Mouse (Mus musculus) neural tube, embryonic 14.5 days (tissue): ENCODE results near the gene Jagn1. TPM values are rescaled to one million over a fixed set of nuclear protein-coding genes. Genes with fewer than 3 reads are reported as not detected.

Experiments
- ATAC-seq: fragments of 200-750 bp; cut with Nextera tagmentation; 2 replicates; pipeline ENCODE4 v1.8.0; 2017; ENCODE audit warnings: low read depth, mild to moderate bottlenecking, moderate TSS enrichment, moderate library complexity
- H3K27ac ChIP-seq: fragments of 300-500 bp; sonication (generic); 2 replicates; pipeline ENCODE4 v1.5.1; 2014; ENCODE audit warnings: low read depth, mild to moderate bottlenecking, control low read depth, low read length, moderate library complexity, mixed read lengths
- H3K27me3 ChIP-seq: fragments of 300-500 bp; sonication (generic); 2 replicates; pipeline ENCODE4 v1.6.1; 2014; ENCODE audit warnings: low read length; ENCODE audit not compliant: control insufficient read depth, insufficient read depth
- H3K36me3 ChIP-seq: fragments of 300-500 bp; sonication (generic); 2 replicates; pipeline ENCODE4 v1.6.1; 2014; ENCODE audit warnings: low read length, mixed read lengths; ENCODE audit not compliant: control insufficient read depth, insufficient read depth
- H3K4me1 ChIP-seq: fragments of 300-500 bp; sonication (generic); 2 replicates; pipeline ENCODE4 v1.6.1; 2014; ENCODE audit warnings: low read length; ENCODE audit not compliant: control insufficient read depth, insufficient read depth
- H3K4me2 ChIP-seq: fragments of 300-500 bp; sonication (generic); 2 replicates; pipeline ENCODE4 v1.6.1; 2014; ENCODE audit warnings: mild to moderate bottlenecking, low read depth, low read length, control low read depth
- H3K4me3 ChIP-seq: fragments of 300-500 bp; sonication (generic); 2 replicates; pipeline ENCODE4 v1.5.1; 2014; ENCODE audit warnings: low read depth, low read length, control low read depth, mixed read lengths
- H3K9ac ChIP-seq: fragments of 300-500 bp; sonication (generic); replicated peaks from 2 replicates; pipeline ENCODE4 v1.6.1; 2014; ENCODE audit warnings: low read depth, mild to moderate bottlenecking, control low read depth, low read length, mixed read lengths
- H3K9me3 ChIP-seq: fragments of 300-500 bp; sonication (generic); 2 replicates; pipeline ENCODE4 v1.6.1; 2016; ENCODE audit warnings: low read length; ENCODE audit not compliant: control insufficient read depth
- WGBS: fragments of 180-500 bp; shearing (Covaris S2); extraction: QIAGEN DNeasy Blood & Tissue Kit; methylation state at CpG from one replicate; pipeline ENCODE4 v1.1.7; 2014; 5-methylcytosine and 5-hydroxymethylcytosine counted together
- polyA plus RNA-seq: library from polyadenylated mRNA; unstranded; fragments of >200 nt; fragmentation: Nextera tagmentation; extraction: Ambion mirVana; gene quantifications from 2 replicates; pipeline ENCODE4 v1.2.1, GENCODE M21; 2014

Gene Jagn1
- 91.1 and 96.4 TPM in 2 replicates for polyA plus RNA-seq

DNA sequence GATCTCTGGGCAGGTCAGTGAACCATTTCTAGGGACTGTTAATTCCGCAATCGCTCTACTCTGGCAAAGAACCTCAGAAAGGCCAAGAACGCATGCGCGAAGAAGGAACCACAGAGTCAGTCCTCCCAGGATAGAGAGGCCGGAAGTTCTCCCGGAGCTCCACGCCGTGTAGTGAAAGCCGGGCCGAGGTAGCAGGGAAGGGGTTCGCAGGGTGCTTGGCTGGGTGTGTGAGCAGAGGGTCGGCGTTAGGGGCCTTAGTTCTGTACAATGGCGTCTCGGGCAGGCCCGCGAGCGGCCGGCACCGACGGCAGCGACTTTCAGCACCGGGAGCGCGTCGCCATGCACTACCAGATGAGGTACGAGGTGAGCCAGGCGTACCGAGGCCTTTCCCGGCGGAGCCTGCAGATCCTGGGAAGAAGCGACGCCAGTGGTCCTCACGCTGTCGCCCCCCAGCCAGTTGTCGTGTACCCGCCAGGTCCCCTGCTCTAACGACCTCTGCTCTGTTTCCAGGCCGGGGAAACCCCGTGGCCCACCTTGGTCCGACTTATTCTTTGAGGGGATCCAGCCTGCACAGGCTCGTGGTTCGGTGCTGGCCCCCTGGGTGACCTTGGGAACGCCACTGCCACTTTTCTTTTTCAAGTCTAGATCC, at the start of gene Jagn1:
Gene Jagn1, plus strand, starts transcription at position 128 of the 649 bp plus-strand sequence.
- Histone ChIP-seq H3K27ac (peak within 1 kb of the TSS; percentile 70; the same call in 1 of the 2 replicates), H3K36me3 (peaks cover 8% of the 10 kb centered on the region), H3K9me3 (no peaks in the 10 kb centered on the region), H3K4me2 (peak within 1 kb of the TSS; percentile 76), H3K9ac (peak within 1 kb of the TSS; percentile 81), H3K27me3 (no peaks in the 10 kb centered on the region), H3K4me1 (peaks cover 8% of the 10 kb centered on the region), H3K4me3 (peak within 1 kb of the TSS; percentile 74)
- peak; percentile 94 for ATAC-seq
- under 1% methylated on average over 43 of the region's 45 CpGs for WGBS

DNA sequence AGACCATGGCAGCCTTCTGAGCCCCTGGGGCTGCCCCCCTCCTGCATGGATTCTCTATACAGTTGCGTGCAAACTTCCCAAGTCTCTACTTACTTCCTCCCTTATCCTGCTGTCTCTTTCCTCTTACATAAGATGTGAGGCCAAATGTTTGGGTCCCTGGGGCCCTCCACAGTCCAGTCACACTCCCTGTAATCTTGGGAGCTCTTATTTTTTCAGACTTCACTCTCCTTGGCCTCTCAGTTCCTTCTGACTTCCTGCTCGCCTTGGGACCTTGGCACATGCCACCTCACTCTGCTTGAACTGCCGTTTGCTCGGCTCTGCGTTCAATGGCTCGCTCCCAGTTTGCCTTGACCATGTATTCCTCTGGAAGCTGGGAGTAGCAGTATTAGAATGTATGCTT, 48.4 kb upstream of the Jagn1 start:
- 88% methylated on average over 6 of the region's 6 CpGs for WGBS
- H3K4me3 ChIP-seq, result no peak overlapping the region
- no peaks in the 10 kb centered on the region for H3K9me3 ChIP-seq
- ATAC-seq, result no peak
- H3K4me1 ChIP-seq, result peaks cover 5% of the 10 kb centered on the region; the same call in 1 of the 2 replicates
- H3K36me3 ChIP-seq, result peaks cover 26% of the 10 kb centered on the region
- H3K9ac ChIP-seq, result no peak overlapping the region
- no peak overlapping the region for H3K27ac ChIP-seq
- H3K27me3 ChIP-seq, result no peaks in the 10 kb centered on the region
- no peak overlapping the region for H3K4me2 ChIP-seq

DNA sequence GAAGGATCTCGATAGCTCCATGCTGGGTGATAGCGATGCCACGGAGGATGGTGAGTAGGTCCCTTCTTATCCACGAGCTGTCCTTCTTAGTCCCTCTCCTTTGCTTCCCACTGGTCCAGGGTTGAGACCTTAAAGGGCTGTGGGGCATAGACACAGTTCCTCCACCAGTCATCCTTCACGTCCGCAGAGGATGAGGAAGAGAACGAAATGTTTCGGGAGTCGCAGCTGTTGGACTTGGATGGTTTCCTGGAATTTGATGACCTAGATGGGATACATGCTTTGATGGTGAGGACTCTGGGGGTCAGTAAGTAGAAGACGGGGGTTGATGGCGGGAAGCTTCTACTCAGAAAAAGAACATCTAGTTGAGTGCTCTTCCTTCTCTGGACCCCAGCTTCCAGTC, 47.6 kb upstream of the Jagn1 start:
- ATAC-seq, result no peak
- Histone ChIP-seq H3K27me3 (no peaks in the 10 kb centered on the region), H3K4me3 (no peak overlapping the region), H3K27ac (no peak overlapping the region), H3K9me3 (no peaks in the 10 kb centered on the region), H3K4me1 (peaks cover 5% of the 10 kb centered on the region; the same call in 1 of the 2 replicates), H3K4me2 (no peak overlapping the region), H3K9ac (no peak overlapping the region), H3K36me3 (peaks cover 21% of the 10 kb centered on the region; the same call in 1 of the 2 replicates)
- WGBS, result 94% methylated on average over 11 of the region's 11 CpGs

DNA sequence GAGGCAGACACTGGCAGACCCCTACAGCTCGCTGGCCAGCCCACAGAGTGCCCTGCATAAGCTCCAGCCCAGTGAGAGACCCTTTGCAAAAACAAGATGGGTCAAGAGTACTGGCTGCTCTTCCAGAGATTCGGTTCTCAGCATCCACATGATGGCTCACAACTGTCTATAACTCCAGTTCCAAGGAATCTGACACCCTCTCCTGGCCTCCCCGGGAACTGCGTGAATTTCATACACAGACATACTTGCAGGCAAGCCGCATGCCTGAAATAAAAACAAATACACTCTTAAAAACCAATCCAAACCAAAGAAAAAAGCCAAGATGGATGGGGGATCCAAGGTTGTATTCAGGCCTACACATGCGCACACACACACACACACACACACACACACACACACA, 46.9 kb upstream of the Jagn1 start:
- no peak overlapping the region for H3K27ac ChIP-seq
- ATAC-seq, result no peak
- H3K27me3 ChIP-seq, result no peaks in the 10 kb centered on the region
- H3K36me3 ChIP-seq, result peaks cover 14% of the 10 kb centered on the region; the same call in 1 of the 2 replicates
- peaks cover 5% of the 10 kb centered on the region; the same call in 1 of the 2 replicates for H3K4me1 ChIP-seq
- no peaks in the 10 kb centered on the region for H3K9me3 ChIP-seq
- H3K4me3 ChIP-seq, result no peak overlapping the region
- no peak overlapping the region for H3K4me2 ChIP-seq
- 96% methylated on average over 6 of the region's 6 CpGs for WGBS
- no peak overlapping the region for H3K9ac ChIP-seq

DNA sequence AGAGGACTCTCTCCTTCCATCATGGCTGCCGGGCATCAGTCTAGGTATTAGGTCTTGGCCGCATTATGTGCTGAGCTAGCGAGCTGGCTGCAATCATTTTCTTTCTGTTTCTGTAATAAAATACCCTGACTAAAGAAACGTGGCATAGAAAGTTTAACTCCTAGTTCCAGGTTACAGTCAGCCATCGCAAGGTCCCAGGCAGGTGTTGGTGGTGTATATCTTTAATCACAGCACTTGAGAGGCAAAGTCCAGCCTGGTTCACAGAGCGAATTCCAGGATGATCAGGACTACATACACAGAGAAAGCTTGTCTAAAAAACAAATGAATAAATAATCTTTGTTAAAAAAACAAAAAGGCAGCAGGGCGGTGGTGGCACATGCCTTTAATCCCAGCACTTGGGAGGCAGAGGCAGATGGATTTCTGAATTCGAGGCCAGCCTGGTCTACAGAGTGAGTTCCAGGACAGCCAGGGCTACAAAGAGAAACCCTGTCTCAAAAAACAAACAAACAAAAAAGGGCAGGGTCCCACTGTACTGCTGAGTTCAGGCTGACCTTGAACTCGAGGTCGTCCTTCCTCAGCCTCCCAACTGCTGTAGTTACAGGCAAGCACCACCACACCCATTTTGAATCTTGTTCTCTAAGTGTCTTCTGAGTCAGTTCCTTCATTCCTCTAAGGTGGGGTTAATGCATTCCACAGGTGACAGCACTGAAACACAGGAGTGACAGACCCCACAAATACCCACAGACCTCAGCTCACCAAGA, 45.9 kb upstream of the Jagn1 start:
- no peak overlapping the region for H3K4me3 ChIP-seq
- no peaks in the 10 kb centered on the region for H3K9me3 ChIP-seq
- H3K27me3 ChIP-seq, result no peaks in the 10 kb centered on the region
- no peak overlapping the region for H3K4me2 ChIP-seq
- H3K27ac ChIP-seq, result no peak overlapping the region
- ATAC-seq, result no peak
- peaks cover 5% of the 10 kb centered on the region; the same call in 1 of the 2 replicates for H3K4me1 ChIP-seq
- H3K9ac ChIP-seq, result no peak overlapping the region
- H3K36me3 ChIP-seq, result 0 out of 2 replicates have a peak, but pooled peaks cover 11% of the 10 kb centered on the region
- WGBS, result 87% methylated on average over 10 of the region's 10 CpGs

DNA sequence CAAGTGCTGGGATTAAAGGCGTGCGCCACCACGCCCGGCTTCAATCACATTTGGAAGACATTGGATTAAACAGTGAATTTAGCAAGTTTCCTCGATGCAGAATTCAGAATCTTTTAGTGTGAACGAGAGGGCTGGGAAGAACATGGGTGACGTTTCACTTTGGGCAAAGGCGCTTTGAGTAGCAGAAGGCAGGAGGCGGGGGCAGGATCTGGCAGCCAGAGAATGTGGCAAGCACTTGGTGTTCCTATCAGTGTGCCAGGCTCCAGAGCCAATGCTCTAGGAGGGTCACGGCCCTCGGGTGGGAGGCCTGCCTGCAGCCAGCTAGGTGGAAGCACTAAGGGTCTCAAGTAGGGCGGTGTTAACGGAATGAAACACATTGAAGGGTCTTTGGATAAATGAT, 40.3 kb upstream of the Jagn1 start:
- no peak for ATAC-seq
- 95% methylated on average over 13 of the region's 13 CpGs for WGBS
- Histone ChIP-seq H3K27ac (no peak overlapping the region), H3K4me1 (no peaks in the 10 kb centered on the region), H3K9me3 (no peaks in the 10 kb centered on the region), H3K4me2 (no peak overlapping the region), H3K9ac (no peak overlapping the region), H3K36me3 (0 out of 2 replicates have a peak, but pooled peaks cover 4% of the 10 kb centered on the region), H3K27me3 (no peaks in the 10 kb centered on the region), H3K4me3 (no peak overlapping the region)

DNA sequence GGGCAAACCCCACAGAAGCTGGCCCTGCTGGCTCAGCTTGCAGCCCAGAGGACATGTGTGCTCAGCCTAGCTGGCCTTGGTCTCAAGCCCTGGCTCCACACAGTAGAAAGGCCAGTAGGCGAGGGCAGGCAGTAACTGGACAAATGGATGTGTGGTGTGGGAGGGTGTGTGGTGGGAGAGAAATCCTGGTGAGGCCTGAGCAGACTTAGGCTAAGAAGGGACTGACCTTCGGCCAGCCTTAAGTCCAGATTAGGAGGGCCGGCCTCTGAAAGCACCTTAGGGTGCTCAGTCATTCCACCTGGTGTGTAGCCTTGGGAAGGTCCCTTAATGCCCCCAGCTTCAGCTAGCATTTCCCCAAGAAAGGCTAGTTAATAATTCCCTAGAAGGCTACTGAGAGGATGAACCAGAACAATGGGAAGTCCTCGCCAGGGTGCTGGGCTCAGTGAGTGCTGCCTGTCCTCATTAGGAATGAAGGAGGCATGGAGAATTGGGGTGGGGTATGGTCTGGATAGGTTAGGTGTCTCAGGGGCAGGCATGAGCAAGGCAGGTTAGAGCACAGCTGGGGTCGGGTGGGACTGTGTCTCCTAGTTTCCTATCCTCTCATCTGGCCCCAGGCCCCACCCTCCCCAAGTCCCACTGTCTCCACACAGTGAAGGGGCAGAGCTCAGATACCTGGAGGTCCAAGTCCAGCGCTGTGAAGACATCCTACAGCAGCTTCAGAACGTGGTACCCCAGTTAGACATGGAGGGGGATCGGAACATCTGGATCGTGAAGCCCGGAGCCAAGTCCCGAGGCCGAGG, 37.5 kb upstream of the Jagn1 start:
- H3K4me2 ChIP-seq, result no peak overlapping the region
- ATAC-seq, result no peak
- no peak overlapping the region for H3K4me3 ChIP-seq
- no peaks in the 10 kb centered on the region for H3K9me3 ChIP-seq
- no peak overlapping the region for H3K9ac ChIP-seq
- WGBS, result 75% methylated on average over 12 of the region's 12 CpGs
- H3K4me1 ChIP-seq, result no peaks in the 10 kb centered on the region
- 0 out of 2 replicates have a peak, but pooled peaks cover 3% of the 10 kb centered on the region for H3K36me3 ChIP-seq
- no peaks in the 10 kb centered on the region for H3K27me3 ChIP-seq
- no peak overlapping the region for H3K27ac ChIP-seq

DNA sequence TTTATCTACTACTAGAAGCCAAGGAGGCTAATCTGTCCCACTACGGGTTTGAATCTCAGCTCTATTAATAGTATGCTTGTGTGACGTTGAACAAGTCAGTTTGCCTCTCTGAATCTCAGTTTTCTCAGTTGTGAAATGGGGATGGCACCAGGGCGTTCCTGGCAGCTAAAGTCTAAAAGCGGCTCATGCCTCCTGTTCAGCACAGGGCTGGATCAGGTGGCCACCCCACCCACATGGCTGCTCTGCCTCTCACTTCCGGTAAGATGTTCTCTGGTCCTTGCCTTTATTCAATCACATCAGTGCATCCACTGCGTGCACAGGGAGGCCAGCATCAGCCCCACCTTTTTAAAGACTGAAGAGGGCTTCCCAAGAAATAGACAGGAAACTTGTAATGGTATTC, 36.9 kb upstream of the Jagn1 start:
- no peaks in the 10 kb centered on the region for H3K9me3 ChIP-seq
- H3K4me1 ChIP-seq, result no peaks in the 10 kb centered on the region
- H3K4me2 ChIP-seq, result no peak overlapping the region
- 0 out of 2 replicates have a peak, but pooled peaks cover 3% of the 10 kb centered on the region for H3K36me3 ChIP-seq
- 95% methylated on average over 6 of the region's 6 CpGs for WGBS
- no peak overlapping the region for H3K27ac ChIP-seq
- H3K9ac ChIP-seq, result no peak overlapping the region
- no peak for ATAC-seq
- H3K27me3 ChIP-seq, result no peaks in the 10 kb centered on the region
- H3K4me3 ChIP-seq, result no peak overlapping the region
